Mouse (Mus musculus) thymus, adult 2 months (tissue): ENCODE data around the gene Dhtkd1. TPM values are rescaled to one million over a fixed set of nuclear protein-coding genes. Genes with fewer than 3 reads are reported as not detected.

Experiments used
- DNase-seq: peaks from one replicate; pipeline ENCODE4 v3.0.0; 2021
- H3K27ac ChIP-seq: fragments of 200-500 bp; 2 replicates; pipeline ENCODE4 v1.5.1; 2012; ENCODE audit warnings: low read length, control low read depth; ENCODE audit not compliant: control insufficient read depth, insufficient read depth
- H3K27me3 ChIP-seq: fragments of 200-500 bp; 2 replicates; pipeline ENCODE4 v1.6.1; 2012; ENCODE audit warnings: mild to moderate bottlenecking, low read length, moderate library complexity, mixed read lengths; ENCODE audit not compliant: control insufficient read depth, insufficient read depth
- H3K36me3 ChIP-seq: fragments of 200-500 bp; 2 replicates; pipeline ENCODE4 v1.6.1; 2012; ENCODE audit warnings: mild to moderate bottlenecking, low read length, moderate library complexity; ENCODE audit not compliant: control insufficient read depth, insufficient read depth
- H3K4me1 ChIP-seq: fragments of 200-500 bp; replicated peaks from 2 replicates; pipeline ENCODE4 v1.6.1; 2012; ENCODE audit warnings: low read length; ENCODE audit not compliant: control insufficient read depth, insufficient read depth
- H3K4me3 ChIP-seq: fragments of 200-500 bp; 2 replicates; pipeline ENCODE4 v1.5.1; 2012; ENCODE audit warnings: mild to moderate bottlenecking, low read length, control low read depth, moderate library complexity; ENCODE audit not compliant: control insufficient read depth, insufficient read depth
- CTCF ChIP-seq: fragments of 200-500 bp; IDR thresholded peaks from 2 replicates; pipeline ENCODE4 v1.5.1; 2012; ENCODE audit warnings: mild to moderate bottlenecking, control low read depth, low read length, moderate library complexity, borderline replicate concordance; ENCODE audit not compliant: control insufficient read depth, poor library complexity, insufficient read depth; ENCODE audit errors: extremely low read depth
- WGBS: fragments of 180-500 bp; shearing (Covaris S2); methylation state at CpG from one replicate; pipeline ENCODE4 v1.1.7; 2018; 5-methylcytosine and 5-hydroxymethylcytosine counted together
- polyA plus RNA-seq: library from polyadenylated mRNA; depleted of rRNA; stranded (reverse); fragments of >200 nt; gene quantifications from 2 replicates; pipeline ENCODE4 v1.2.3, GENCODE M21; 2012; rRNA removed

Dhtkd1 gene
- polyA plus RNA-seq, 1 experiment: 0.62 TPM

- H3K36me3 ChIP-seq: peaks cover 4% of the 10 kb centered on the region; the same call in 1 of the 2 replicates
- no peak for DNase-seq
- H3K4me3 ChIP-seq: no peak overlapping the region
- H3K27ac ChIP-seq: no peak overlapping the region
- no peaks in the 10 kb centered on the region for H3K27me3 ChIP-seq
- WGBS: 92% methylated on average over 9 of the region's 9 CpGs
- H3K4me1 ChIP-seq: no peaks in the 10 kb centered on the region
- no peak for TF ChIP-seq CTCF
These were observed 91.5 kb downstream of the Dhtkd1 start for GRCm38 (mm10) chr2:5851116-5851515.

Other genes starting within 250 kb of the Dhtkd1 start
- 13.2 and 25.6 TPM in 2 replicates for gene Camk1d, start 228.3 kb downstream of the Dhtkd1 start, polyA plus RNA-seq
- gene Nudt5, start 97.8 kb downstream of the Dhtkd1 start, polyA plus RNA-seq: 14.8 and 14.9 TPM in 2 replicates
- gene Cdc123, start 97.6 kb downstream of the Dhtkd1 start, polyA plus RNA-seq: 74.7 and 79.8 TPM in 2 replicates
- 3.0 and 3.8 TPM in 2 replicates for gene Gm13199, start 79.9 kb downstream of the Dhtkd1 start, polyA plus RNA-seq
- gene Sec61a2, start 47.4 kb downstream of the Dhtkd1 start, polyA plus RNA-seq: 29.4 and 34.0 TPM in 2 replicates
- 5.0 and 5.6 TPM in 2 replicates for gene Upf2, start 8.7 kb upstream of the Dhtkd1 start, polyA plus RNA-seq
- 2.5 and 2.9 TPM in 2 replicates for gene Proser2, start 187.4 kb upstream of the Dhtkd1 start, polyA plus RNA-seq